Mouse (Mus musculus) megakaryocyte, embryonic 14.5 days (primary cell): ENCODE data around the gene Pygl.

ENCODE experiments used
- FLI1 ChIP-seq: IDR thresholded peaks from 2 replicates; pipeline ENCODE4 v1.6.1; 2012; ENCODE audit warnings: low read length, inconsistent platforms, mixed read lengths
- GATA1 ChIP-seq: IDR thresholded peaks from 3 replicates; pipeline ENCODE4 v1.6.1; 2012; ENCODE audit warnings: mixed read lengths, low read length, inconsistent platforms, borderline replicate concordance

DNA sequence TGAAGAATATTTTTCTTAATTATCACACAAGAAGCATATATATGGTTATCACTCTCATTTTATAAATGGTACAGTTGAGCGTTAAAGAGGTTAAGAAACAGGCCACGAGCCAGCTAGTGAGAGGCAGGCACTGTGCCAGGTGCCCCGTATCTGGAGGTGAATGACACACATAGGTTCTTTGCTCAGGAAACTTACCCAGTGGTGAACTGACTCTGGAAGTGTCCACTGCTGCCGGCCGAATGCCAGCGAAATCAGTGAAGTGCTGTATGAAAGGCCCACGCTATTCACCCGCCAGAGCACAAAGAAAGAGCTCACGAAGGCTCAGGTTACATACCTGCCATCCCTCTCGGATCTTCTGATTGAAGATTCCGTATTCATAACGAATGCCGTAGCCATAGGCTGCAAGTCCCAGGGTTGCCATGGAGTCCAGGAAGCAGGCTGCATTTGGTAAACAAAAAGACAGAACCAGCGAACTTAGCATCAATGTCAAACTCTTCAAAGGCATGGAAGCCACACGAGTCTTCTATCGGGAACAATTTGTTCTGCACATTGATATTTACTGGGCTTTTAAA, 15.0 kb downstream of the Pygl start:
- no peak for TF ChIP-seq GATA1
- TF ChIP-seq FLI1 = no peak
